In genomic region chr2:104119097-104119496, GRCm38 (mm10) we compare ENCODE assay signal across 36 mouse cellular contexts. TPM values are rescaled to one million over a fixed set of nuclear protein-coding genes. Genes with fewer than 3 reads are reported as not detected.
A peak's percentile ranks its signal among the peaks of the same experiment; 100 is the strongest.
DNase-seq lines count a peak whose midpoint lies in the region; ATAC-seq lines count a peak whose summit lies in the region.
"Had no signal": no experiment of that assay in that cellular context is flagged by ENCODE, and none has a peak within 500 bp of the region (broad histone marks: within the 10 kb centered on the region; RNA-seq: fewer than 3 reads in every experiment).

No protein-coding gene starts in this region.

- DNase-seq in adrenal gland, adult 2 months = peak; percentile 62
- no peak for DNase-seq in adrenal gland, adult 8-10 months
- no peak for DNase-seq in heart, embryonic 10.5 days (ENCODE audit: low spot score)
- DNase-seq in heart, adult 9 months (ENCODE audit: low spot score in 2 of 2) = no peak
- DNase-seq in liver, embryonic 13.5 days = no peak
- DNase-seq in liver = no peak
- peak; percentile 61 for DNase-seq in gonadal fat pad, adult 2 months (ENCODE audit: low read depth)
- no peak for DNase-seq in thymus, postnatal 14 days
- DNase-seq: adrenal gland, postnatal 14 days; B cell, adult 2 months; cerebellum, adult 11-12 months; cerebellum, adult 8-10 months; cerebellum, postnatal 10 days; cerebellum, postnatal 36 days; embryo, embryonic 11 days; gastrocnemius, postnatal 14 days; heart, postnatal 36 days; kidney, adult 11 months had no signal

- no peaks in the 10 kb centered on the region for H3K9me3 ChIP-seq in heart, embryonic 10.5 days
- no peaks in the 10 kb centered on the region for H3K9me3 ChIP-seq in liver, embryonic 13.5 days (replicated peaks)
- H3K9me3 ChIP-seq: embryonic facial prominence, embryonic 10.5 days; embryonic facial prominence, embryonic 13.5 days; forebrain, embryonic 12.5 days; forebrain, embryonic 15.5 days; G1E; hindbrain, embryonic 10.5 days; hindbrain, embryonic 13.5 days; intestine, embryonic 15.5 days had no signal

- ATAC-seq in liver, embryonic 13.5 days (ENCODE audit: low read depth) = no peak
- ATAC-seq: forebrain, embryonic 15.5 days; hindbrain, embryonic 16.5 days; intestine, embryonic 15.5 days; Patski had no signal

- H3K27me3 ChIP-seq in heart, embryonic 10.5 days (ENCODE audit: insufficient read depth, poor library complexity, severe bottlenecking) = no peaks in the 10 kb centered on the region
- no peaks in the 10 kb centered on the region for H3K27me3 ChIP-seq in liver, embryonic 13.5 days
- H3K27me3 ChIP-seq: intestine, embryonic 15.5 days; Patski had no signal

- no peak overlapping the region for H3K4me2 ChIP-seq in liver, embryonic 13.5 days
- H3K4me2 ChIP-seq: embryonic facial prominence, embryonic 13.5 days; forebrain, embryonic 12.5 days; forebrain, embryonic 15.5 days; hindbrain, embryonic 13.5 days; intestine, embryonic 15.5 days had no signal

- peaks cover 38% of the 10 kb centered on the region for H3K4me1 ChIP-seq in heart, embryonic 10.5 days
- H3K4me1 ChIP-seq in liver, embryonic 13.5 days (replicated peaks) = peaks cover 68% of the 10 kb centered on the region
- H3K4me1 ChIP-seq: forebrain, embryonic 15.5 days had no signal

- H3K36me3 ChIP-seq in heart, embryonic 10.5 days = peaks cover 4% of the 10 kb centered on the region
- H3K36me3 ChIP-seq in liver, embryonic 13.5 days = peaks cover 23% of the 10 kb centered on the region
- H3K36me3 ChIP-seq: embryonic facial prominence, embryonic 10.5 days; embryonic facial prominence, embryonic 13.5 days; forebrain, embryonic 12.5 days; forebrain, embryonic 15.5 days; G1E; hindbrain, embryonic 13.5 days; intestine, embryonic 15.5 days had no signal

- WGBS in heart, embryonic 10.5 days = 83% methylated on average over 1 of the region's 1 CpGs
- WGBS in liver, embryonic 13.5 days (ENCODE audit: insufficient replicate concordance) = 85% methylated on average over 1 of the region's 1 CpGs

- H3K9ac ChIP-seq in liver, embryonic 13.5 days = no peak overlapping the region
- H3K9ac ChIP-seq: embryonic facial prominence, embryonic 13.5 days; forebrain, embryonic 12.5 days; forebrain, embryonic 15.5 days; hindbrain, embryonic 13.5 days; intestine, embryonic 15.5 days had no signal

- peak overlapping the region; percentile 11; the same call in 1 of the 2 replicates for H3K27ac ChIP-seq in heart, embryonic 10.5 days
- H3K27ac ChIP-seq in liver, embryonic 13.5 days = peak overlapping the region; percentile 53
- H3K27ac ChIP-seq: embryonic facial prominence, embryonic 10.5 days; embryonic facial prominence, embryonic 13.5 days; forebrain, embryonic 12.5 days; forebrain, embryonic 15.5 days; hindbrain, embryonic 10.5 days; hindbrain, embryonic 13.5 days; intestine, embryonic 15.5 days had no signal

- H3K4me3 ChIP-seq in heart, embryonic 10.5 days = no peak overlapping the region
- H3K4me3 ChIP-seq in liver, embryonic 13.5 days (replicated peaks) = no peak overlapping the region
- H3K4me3 ChIP-seq: embryonic facial prominence, embryonic 10.5 days; embryonic facial prominence, embryonic 13.5 days; erythroblast, embryonic 14.5 days; forebrain, embryonic 12.5 days; forebrain, embryonic 15.5 days; hindbrain, embryonic 10.5 days; hindbrain, embryonic 13.5 days; intestine, embryonic 15.5 days had no signal

RNA-seq across cellular contexts. Expression of gene A930018P22Rik, which starts 3.5 kb away (rescaled TPM):
- total RNA-seq in adrenal gland, adult 2 months (2021) = 1 to 10 TPM in 1 of 2 experiments, under 1 TPM in 1; 0.73 to 1.6 TPM
- 1.8 and 3.3 TPM in 2 replicates for polyA plus RNA-seq in adrenal gland, adult 2 months (2012; rRNA removed)
- 1 to 10 TPM in 1 of 4 experiments, under 1 TPM in 3; 0.48 to 1.9 (median 0.78) TPM for total RNA-seq in adrenal gland, adult 8-10 months (2022)
- polyA plus RNA-seq in heart, embryonic 10.5 days (2016; fragmentation: Nextera tagmentation; extraction: Ambion mirVana) = 0.55 and 0.71 TPM in 2 replicates
- polyA plus RNA-seq in liver, embryonic 13.5 days (2015; fragmentation: Nextera tagmentation; extraction: Ambion mirVana) = 0.19 and 0.48 TPM in 2 replicates
- 0.27 and 0.38 TPM in 2 replicates for polyA plus RNA-seq in gonadal fat pad, adult 2 months (2012; rRNA removed)
- total RNA-seq: CH12.LX, G1E had no signal
- polyA plus RNA-seq: embryonic facial prominence, embryonic 10.5 days; embryonic facial prominence, embryonic 13.5 days; forebrain, embryonic 12.5 days; forebrain, embryonic 15.5 days; G1E; heart, embryonic 14.5 days; hindbrain, embryonic 13.5 days; hindbrain, embryonic 16.5 days; Patski had no signal

RNA-seq across cellular contexts. Expression of gene Cd59a, which starts 23.5 kb away (rescaled TPM):
- total RNA-seq in adrenal gland, adult 2 months (2021) = 100 to 1,000 TPM; 113 to 117 TPM
- 24.5 and 30.9 TPM in 2 replicates for polyA plus RNA-seq in adrenal gland, adult 2 months (2012; rRNA removed)
- 100 to 1,000 TPM in 2 of 4 experiments, 10 to 100 TPM in 2; 91.8 to 151 (median 104) TPM for total RNA-seq in adrenal gland, adult 8-10 months (2022)
- 70.8 and 82.0 TPM in 2 replicates for polyA plus RNA-seq in heart, embryonic 10.5 days (2016; fragmentation: Nextera tagmentation; extraction: Ambion mirVana)
- polyA plus RNA-seq in liver, embryonic 13.5 days (2015; fragmentation: Nextera tagmentation; extraction: Ambion mirVana) = 82.9 and 85.7 TPM in 2 replicates
- polyA plus RNA-seq in gonadal fat pad, adult 2 months (2012; rRNA removed) = 31.7 and 76.2 TPM in 2 replicates

RNA-seq across cellular contexts. Expression of gene Cd59b, which starts 49.4 kb away (rescaled TPM):
- total RNA-seq in adrenal gland, adult 2 months (2021) = 10 to 100 TPM; 10.5 to 12.5 TPM
- 7.8 and 10.6 TPM in 2 replicates for polyA plus RNA-seq in adrenal gland, adult 2 months (2012; rRNA removed)
- 10 to 100 TPM; 10.7 to 13.2 (median 11.5) TPM for total RNA-seq in adrenal gland, adult 8-10 months (2022)
- polyA plus RNA-seq in heart, embryonic 10.5 days (2016; fragmentation: Nextera tagmentation; extraction: Ambion mirVana) = 4.3 and 8.4 TPM in 2 replicates
- 13.1 and 13.3 TPM in 2 replicates for polyA plus RNA-seq in liver, embryonic 13.5 days (2015; fragmentation: Nextera tagmentation; extraction: Ambion mirVana)
- 7.5 and 12.0 TPM in 2 replicates for polyA plus RNA-seq in gonadal fat pad, adult 2 months (2012; rRNA removed)
- polyA plus RNA-seq: G1E had no signal

RNA-seq across cellular contexts. Expression of gene Gm10799, which starts 50.7 kb away (rescaled TPM):
- total RNA-seq in adrenal gland, adult 2 months (2021) = not detected
- not detected in 2 replicates for polyA plus RNA-seq in adrenal gland, adult 2 months (2012; rRNA removed)
- not detected for total RNA-seq in adrenal gland, adult 8-10 months (2022)
- not detected in 2 replicates for polyA plus RNA-seq in heart, embryonic 10.5 days (2016; fragmentation: Nextera tagmentation; extraction: Ambion mirVana)
- polyA plus RNA-seq in liver, embryonic 13.5 days (2015; fragmentation: Nextera tagmentation; extraction: Ambion mirVana) = not detected in 2 replicates
- not detected in 2 replicates for polyA plus RNA-seq in gonadal fat pad, adult 2 months (2012; rRNA removed)
- total RNA-seq: adrenal gland, postnatal 14 days; adrenal gland, postnatal 4 days; CH12.LX; G1E; gastrocnemius, postnatal 14 days; gastrocnemius, postnatal 4 days; heart, adult 8-10 months; heart, postnatal 36 days had no signal
- polyA plus RNA-seq: cortical plate, adult 2 months; embryonic facial prominence, embryonic 10.5 days; embryonic facial prominence, embryonic 13.5 days; erythroblast, embryonic 14.5 days; forebrain, embryonic 12.5 days; forebrain, embryonic 15.5 days; G1E; heart, embryonic 14.5 days; heart, postnatal 0 days; hindbrain, embryonic 10.5 days; hindbrain, embryonic 13.5 days; hindbrain, embryonic 16.5 days; intestine, embryonic 15.5 days; Patski had no signal

RNA-seq across cellular contexts. Expression of gene Gm10912, which starts 53.5 kb away (rescaled TPM):
- total RNA-seq in adrenal gland, adult 2 months (2021) = under 1 TPM; 0.17 to 0.49 TPM
- polyA plus RNA-seq in adrenal gland, adult 2 months (2012; rRNA removed) = 0.13 and 0.24 TPM in 2 replicates
- under 1 TPM; 0.30 to 0.68 (median 0.64) TPM for total RNA-seq in adrenal gland, adult 8-10 months (2022)
- polyA plus RNA-seq in heart, embryonic 10.5 days (2016; fragmentation: Nextera tagmentation; extraction: Ambion mirVana) = not detected in 2 replicates
- 0.06 TPM in 1 of 2 replicates, not detected in the other for polyA plus RNA-seq in liver, embryonic 13.5 days (2015; fragmentation: Nextera tagmentation; extraction: Ambion mirVana)
- polyA plus RNA-seq in gonadal fat pad, adult 2 months (2012; rRNA removed) = 0.12 TPM in 1 of 2 replicates, not detected in the other
- total RNA-seq: CH12.LX had no signal
- polyA plus RNA-seq: embryonic facial prominence, embryonic 10.5 days; erythroblast, embryonic 14.5 days; forebrain, embryonic 12.5 days; forebrain, embryonic 15.5 days; G1E; heart, embryonic 14.5 days; hindbrain, embryonic 10.5 days; hindbrain, embryonic 13.5 days; hindbrain, embryonic 16.5 days; Patski had no signal

Comparison
In these comparisons a context has a peak if more than half of its experiments do, and no peak if none do; other contexts are left out.
1. DNase-seq: peak in adrenal gland, adult 2 months (single experiment) and gonadal fat pad, adult 2 months (single experiment); none in adrenal gland, adult 8-10 months (single experiment), heart, embryonic 10.5 days (single experiment), heart, adult 9 months (0 of 2), liver, embryonic 13.5 days (single experiment), liver (single experiment) and thymus, postnatal 14 days (single experiment).